Mouse (Mus musculus): ENCODE results near the gene Ddx42. TPM values are rescaled to one million over a fixed set of nuclear protein-coding genes. Genes with fewer than 3 reads are reported as not detected.
A peak's percentile ranks its signal among the peaks of the same experiment; 100 is the strongest.

The Ddx42 gene
- polyA plus RNA-seq, 1 experiment from 2014 or later, result 26.8 TPM

- DNase-seq, result no peak
These were observed 38.4 kb downstream of the Ddx42 start for GRCm38 (mm10) chr11:106255174-106255573.

DNA sequence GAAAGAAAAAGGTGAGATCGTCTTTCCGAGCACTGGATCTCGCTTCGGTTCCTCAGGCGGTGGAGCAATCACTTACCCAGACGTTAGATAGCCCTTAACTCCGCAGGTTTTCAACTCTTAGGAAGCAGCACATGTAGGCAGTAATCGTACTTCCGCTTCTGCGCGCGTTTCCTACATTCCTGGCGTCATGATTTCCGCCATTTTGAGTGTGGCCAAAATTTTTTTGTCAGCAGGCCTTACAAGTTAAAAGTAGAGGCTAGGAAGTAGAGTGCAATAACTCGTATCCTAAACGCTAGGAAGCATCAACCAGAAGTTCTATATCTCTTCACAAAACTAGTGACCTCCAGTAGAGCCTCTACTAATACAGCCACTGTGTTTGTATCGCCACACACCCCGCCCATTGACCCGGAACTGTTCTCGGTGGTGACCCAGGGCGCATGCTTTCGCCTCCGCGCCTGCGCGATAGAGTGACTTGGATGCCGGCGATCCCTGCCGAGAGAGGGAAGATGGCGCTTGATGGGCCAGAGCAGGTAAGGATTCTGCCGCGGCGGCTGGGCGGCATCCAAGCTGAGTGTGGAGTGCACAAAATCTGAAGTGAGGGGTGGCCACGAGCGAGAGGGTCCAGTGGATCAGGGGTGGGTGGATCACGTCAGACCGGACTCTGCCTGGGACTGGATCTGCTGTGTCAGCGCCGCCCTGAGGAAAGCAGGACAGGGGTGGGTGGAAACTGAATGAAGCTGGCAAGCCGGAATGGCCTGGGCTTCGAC lies 39.1 kb downstream of the Ddx42 start, which contains the start of the genes Ftsj3 and Psmc5:
Gene Ftsj3, minus strand, starts transcription at position 395 of the 767 bp plus-strand sequence.
Gene Psmc5, plus strand, starts transcription at position 470 of the 767 bp plus-strand sequence.
- no peaks in the 10 kb centered on the region for H3K27me3 ChIP-seq
- H3K9me3 ChIP-seq (replicated peaks), result no peaks in the 10 kb centered on the region
- DNase-seq (peak; percentile 96), ATAC-seq (ENCODE audit: low read depth) (peak; percentile 95)
- H3K9ac ChIP-seq, result peak within 1 kb of the TSS; percentile 78
- H3K4me2 ChIP-seq, result peak within 1 kb of the TSS; percentile 95
- peaks cover 66% of the 10 kb centered on the region for H3K36me3 ChIP-seq
- H3K4me3 ChIP-seq (replicated peaks), result peak within 1 kb of the TSS; percentile 79
- WGBS (ENCODE audit: insufficient replicate concordance), result under 1% methylated on average over 42 of the region's 42 CpGs
- peaks cover 39% of the 10 kb centered on the region for H3K4me1 ChIP-seq (replicated peaks)
- peak within 1 kb of the TSS; percentile 78 for H3K27ac ChIP-seq

More at GRCm38 (mm10) chr11:106255174-106255573, 38.4 kb downstream of the Ddx42 start:
- Histone ChIP-seq H3K27me3 (no peaks in the 10 kb centered on the region), H3K9me3 (replicated peaks) (no peaks in the 10 kb centered on the region), H3K36me3 (peaks cover 67% of the 10 kb centered on the region), H3K9ac (peak overlapping the region; percentile 78), H3K4me1 (replicated peaks) (peaks cover 39% of the 10 kb centered on the region), H3K4me2 (peak overlapping the region; percentile 95), H3K27ac (peak overlapping the region; percentile 55), H3K4me3 (replicated peaks) (peak overlapping the region; percentile 79)
- ATAC-seq (ENCODE audit: low read depth), result 0 out of 2 replicates have a peak, but pooled peaks have one; percentile 0
- WGBS (ENCODE audit: insufficient replicate concordance), result 1% methylated on average over 22 of the region's 22 CpGs

GRCm38 (mm10) chr11:106256775-106257174 lies 40.0 kb downstream of the Ddx42 start:
- H3K9me3 ChIP-seq (replicated peaks), result no peaks in the 10 kb centered on the region
- no peak for ATAC-seq (ENCODE audit: low read depth)
- peak overlapping the region; percentile 79 for H3K4me3 ChIP-seq (replicated peaks)
- peaks cover 39% of the 10 kb centered on the region for H3K4me1 ChIP-seq (replicated peaks)
- no peaks in the 10 kb centered on the region for H3K27me3 ChIP-seq
- H3K4me2 ChIP-seq, result peak overlapping the region; percentile 95
- peak overlapping the region; percentile 78 for H3K9ac ChIP-seq
- no peak for DNase-seq
- peak overlapping the region; percentile 78 for H3K27ac ChIP-seq
- H3K36me3 ChIP-seq, result peaks cover 66% of the 10 kb centered on the region
- WGBS (ENCODE audit: insufficient replicate concordance), result 48% methylated on average over 5 of the region's 5 CpGs

DNA sequence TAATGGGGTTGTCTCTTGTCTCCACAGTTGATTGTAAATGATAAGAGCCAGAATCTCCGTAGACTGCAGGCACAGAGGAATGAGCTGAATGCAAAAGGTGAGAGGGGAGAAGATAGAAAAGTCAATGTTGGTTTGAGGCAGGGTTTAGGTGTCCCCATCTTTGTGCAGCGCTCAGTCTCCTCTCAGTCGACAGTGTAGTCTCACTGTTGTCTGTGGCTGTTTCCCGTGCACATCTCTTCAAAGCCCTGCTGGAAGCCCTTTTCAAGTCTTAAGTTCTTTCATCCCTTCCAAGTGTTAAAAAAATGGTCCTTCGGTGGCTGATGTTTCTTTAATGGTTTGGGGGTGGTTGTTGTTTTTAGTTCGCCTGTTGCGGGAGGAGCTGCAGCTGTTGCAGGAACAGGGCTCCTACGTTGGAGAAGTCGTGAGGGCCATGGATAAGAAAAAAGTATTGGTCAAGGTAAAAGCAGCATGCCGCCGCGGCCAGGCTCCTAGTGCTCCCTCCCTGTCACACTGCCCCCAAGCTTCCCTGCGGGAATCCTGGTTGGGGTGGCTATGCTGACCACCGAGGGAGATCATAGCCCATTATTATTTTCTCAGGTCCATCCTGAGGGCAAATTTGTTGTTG lies 44.2 kb downstream of the Ddx42 start:
- Histone ChIP-seq H3K27me3 (no peaks in the 10 kb centered on the region), H3K4me1 (replicated peaks) (peaks cover 20% of the 10 kb centered on the region), H3K4me2 (no peak overlapping the region), H3K27ac (no peak overlapping the region), H3K36me3 (peaks cover 81% of the 10 kb centered on the region), H3K4me3 (replicated peaks) (no peak overlapping the region), H3K9me3 (replicated peaks) (no peaks in the 10 kb centered on the region), H3K9ac (no peak overlapping the region)
- DNase-seq (no peak), ATAC-seq (ENCODE audit: low read depth) (no peak)
- WGBS (ENCODE audit: insufficient replicate concordance), result 83% methylated on average over 14 of the region's 14 CpGs

GRCm38 (mm10) chr11:106263963-106264362 lies 47.2 kb downstream of the Ddx42 start:
- 82% methylated on average over 9 of the region's 9 CpGs for WGBS (ENCODE audit: insufficient replicate concordance)
- DNase-seq (no peak), ATAC-seq (ENCODE audit: low read depth) (no peak)
- Histone ChIP-seq H3K4me1 (replicated peaks) (peaks cover 19% of the 10 kb centered on the region), H3K36me3 (peaks cover 85% of the 10 kb centered on the region), H3K9me3 (replicated peaks) (no peaks in the 10 kb centered on the region), H3K9ac (no peak overlapping the region), H3K4me2 (no peak overlapping the region), H3K4me3 (replicated peaks) (no peak overlapping the region), H3K27me3 (no peaks in the 10 kb centered on the region), H3K27ac (no peak overlapping the region)

GRCm38 (mm10) chr11:106264988-106265387 lies 48.3 kb downstream of the Ddx42 start:
- DNase-seq, result no peak
- Histone ChIP-seq H3K27me3 (no peaks in the 10 kb centered on the region), H3K4me2 (no peak overlapping the region), H3K27ac (no peak overlapping the region), H3K9me3 (replicated peaks) (no peaks in the 10 kb centered on the region), H3K4me3 (replicated peaks) (no peak overlapping the region), H3K36me3 (peaks cover 79% of the 10 kb centered on the region), H3K4me1 (replicated peaks) (peaks cover 26% of the 10 kb centered on the region), H3K9ac (no peak overlapping the region)
- ATAC-seq (ENCODE audit: low read depth), result no peak
- WGBS (ENCODE audit: insufficient replicate concordance), result 85% methylated on average over 15 of the region's 15 CpGs

DNA sequence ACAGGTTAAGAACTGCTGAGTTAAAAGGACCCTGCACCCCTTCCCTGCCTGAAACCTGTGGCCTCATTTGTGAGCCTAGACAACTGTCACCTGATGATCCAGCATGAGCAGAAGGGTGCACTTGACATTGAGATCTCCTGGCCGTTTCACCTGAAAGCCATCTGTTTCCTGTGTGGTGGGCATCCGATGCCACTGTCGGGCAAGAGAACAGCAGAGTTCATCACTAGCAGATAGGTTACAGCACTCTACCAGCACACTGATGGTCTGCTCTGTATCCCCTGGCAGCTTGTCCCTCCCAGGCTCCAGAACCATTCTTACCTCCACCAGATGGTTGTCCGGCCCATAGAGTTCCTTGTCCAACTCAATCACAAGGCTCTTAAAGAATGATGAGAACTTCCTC lies 48.8 kb downstream of the Ddx42 start:
- H3K4me2 ChIP-seq, result no peak overlapping the region
- no peak overlapping the region for H3K9ac ChIP-seq
- H3K4me3 ChIP-seq (replicated peaks), result no peak overlapping the region
- no peak for DNase-seq
- no peak overlapping the region for H3K27ac ChIP-seq
- ATAC-seq (ENCODE audit: low read depth), result no peak
- H3K4me1 ChIP-seq (replicated peaks), result peaks cover 32% of the 10 kb centered on the region
- no peaks in the 10 kb centered on the region for H3K9me3 ChIP-seq (replicated peaks)
- H3K36me3 ChIP-seq, result peaks cover 78% of the 10 kb centered on the region
- WGBS (ENCODE audit: insufficient replicate concordance), result 70% methylated on average over 4 of the region's 4 CpGs
- H3K27me3 ChIP-seq, result no peaks in the 10 kb centered on the region

DNA sequence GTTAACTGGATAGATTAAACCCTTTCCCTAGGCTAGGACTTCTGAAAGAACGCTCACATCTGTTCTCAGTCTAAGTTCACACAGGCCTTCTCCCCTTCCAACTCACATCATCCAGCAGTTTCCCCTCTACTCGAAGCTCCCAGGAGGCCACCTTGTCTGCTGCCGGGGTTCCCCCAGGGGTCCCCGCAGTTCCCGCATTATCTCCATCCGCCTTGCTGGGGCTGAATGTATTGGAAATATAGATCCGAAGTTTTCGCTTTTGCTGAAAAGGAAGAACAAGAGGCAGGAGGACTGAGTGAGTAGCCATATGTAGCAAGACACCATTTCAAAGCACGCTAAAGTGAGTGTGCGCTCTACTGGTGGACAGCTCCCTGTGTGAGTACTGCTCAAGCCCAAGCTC lies 49.7 kb downstream of the Ddx42 start:
- H3K4me3 ChIP-seq (replicated peaks), result no peak overlapping the region
- no peak overlapping the region for H3K27ac ChIP-seq
- H3K9me3 ChIP-seq (replicated peaks), result no peaks in the 10 kb centered on the region
- H3K27me3 ChIP-seq, result no peaks in the 10 kb centered on the region
- H3K9ac ChIP-seq, result no peak overlapping the region
- H3K4me2 ChIP-seq, result no peak overlapping the region
- peaks cover 69% of the 10 kb centered on the region for H3K36me3 ChIP-seq
- WGBS (ENCODE audit: insufficient replicate concordance), result 89% methylated on average over 10 of the region's 10 CpGs
- no peak for DNase-seq
- peaks cover 41% of the 10 kb centered on the region for H3K4me1 ChIP-seq (replicated peaks)
- ATAC-seq (ENCODE audit: low read depth), result no peak

GRCm38 (mm10) chr11:106267311-106267852 lies 50.7 kb downstream of the Ddx42 start:
- Histone ChIP-seq H3K27ac (no peak overlapping the region), H3K4me1 (replicated peaks) (peaks cover 46% of the 10 kb centered on the region), H3K9me3 (replicated peaks) (no peaks in the 10 kb centered on the region), H3K4me2 (no peak overlapping the region), H3K27me3 (no peaks in the 10 kb centered on the region), H3K36me3 (peaks cover 60% of the 10 kb centered on the region), H3K4me3 (replicated peaks) (no peak overlapping the region), H3K9ac (no peak overlapping the region)
- WGBS (ENCODE audit: insufficient replicate concordance), result 77% methylated on average over 15 of the region's 15 CpGs
- no peak for ATAC-seq (ENCODE audit: low read depth)
- DNase-seq, result no peak

- DNase-seq (no peak), ATAC-seq (ENCODE audit: low read depth) (no peak)
- Histone ChIP-seq H3K4me3 (replicated peaks) (no peak overlapping the region), H3K27ac (0 out of 2 replicates have a peak overlapping the region, but pooled peaks have one; percentile 70), H3K9me3 (replicated peaks) (no peaks in the 10 kb centered on the region), H3K9ac (no peak overlapping the region), H3K36me3 (peaks cover 55% of the 10 kb centered on the region), H3K4me2 (peak overlapping the region; percentile 26; the same call in 1 of the 2 replicates), H3K4me1 (replicated peaks) (peaks cover 46% of the 10 kb centered on the region), H3K27me3 (no peaks in the 10 kb centered on the region)
- WGBS (ENCODE audit: insufficient replicate concordance), result 92% methylated on average over 5 of the region's 5 CpGs
These were observed 51.1 kb downstream of the Ddx42 start for GRCm38 (mm10) chr11:106267871-106268270.

GRCm38 (mm10) chr11:106268326-106269059 lies 51.8 kb downstream of the Ddx42 start:
- peak overlapping the region; percentile 46; the same call in 1 of the 2 replicates for H3K9ac ChIP-seq
- WGBS (ENCODE audit: insufficient replicate concordance), result 61% methylated on average over 8 of the region's 8 CpGs

More at GRCm38 (mm10) chr11:106268326-106269059, 51.8 kb downstream of the Ddx42 start:
- Histone ChIP-seq H3K27me3 (no peaks in the 10 kb centered on the region), H3K4me3 (replicated peaks) (no peak overlapping the region), H3K36me3 (peaks cover 49% of the 10 kb centered on the region), H3K4me2 (peak overlapping the region; percentile 26; the same call in 1 of the 2 replicates), H3K4me1 (replicated peaks) (peaks cover 49% of the 10 kb centered on the region), H3K27ac (peak overlapping the region; percentile 70; the same call in 1 of the 2 replicates), H3K9me3 (replicated peaks) (no peaks in the 10 kb centered on the region)
- ATAC-seq (ENCODE audit: low read depth) (no peak), DNase-seq (no peak)
